Mouse (Mus musculus) liver, postnatal 0 days (tissue): Measurements from ENCODE around the gene Capg. TPM values are rescaled to one million over a fixed set of nuclear protein-coding genes. Genes with fewer than 3 reads are reported as not detected.

Experiments used
- ATAC-seq: fragments of 200-750 bp; cut with Nextera tagmentation; 2 replicates; pipeline ENCODE4 v1.8.0; 2017; ENCODE audit warnings: mild to moderate bottlenecking, moderate library complexity
- DNase-seq: peaks from one replicate; pipeline ENCODE4 v3.0.0-alpha.2; 2016
- H3K27ac ChIP-seq: fragments of 300-500 bp; sonication (generic); 2 replicates; pipeline ENCODE4 v1.5.1; 2014; ENCODE audit warnings: antibody characterized with exemption, moderate library complexity, mild to moderate bottlenecking, low read depth
- H3K27me3 ChIP-seq: fragments of 300-500 bp; sonication (generic); 2 replicates; pipeline ENCODE4 v1.6.1; 2014; ENCODE audit warnings: low read length, control low read depth, mixed read lengths; ENCODE audit not compliant: insufficient read depth
- H3K36me3 ChIP-seq: fragments of 300-500 bp; sonication (generic); replicated peaks from 2 replicates; pipeline ENCODE4 v1.6.1; 2014; ENCODE audit warnings: mild to moderate bottlenecking, control low read depth, low read length, moderate library complexity, mixed read lengths; ENCODE audit not compliant: insufficient read depth
- H3K4me1 ChIP-seq: fragments of 300-500 bp; sonication (generic); 2 replicates; pipeline ENCODE4 v1.6.1; 2014; ENCODE audit warnings: antibody characterized with exemption, mild to moderate bottlenecking, control low read depth; ENCODE audit not compliant: insufficient read depth
- H3K4me2 ChIP-seq: fragments of 300-500 bp; sonication (generic); 2 replicates; pipeline ENCODE4 v1.6.1; 2014; ENCODE audit warnings: low read depth, mild to moderate bottlenecking, low read length, moderate library complexity, mixed read lengths
- H3K4me3 ChIP-seq: fragments of 300-500 bp; sonication (generic); 2 replicates; pipeline ENCODE4 v1.5.1; 2014; ENCODE audit warnings: low read depth, low read length
- H3K9ac ChIP-seq: fragments of 300-500 bp; sonication (generic); replicated peaks from 2 replicates; pipeline ENCODE4 v1.6.1; 2014; ENCODE audit warnings: mild to moderate bottlenecking, moderate library complexity
- H3K9me3 ChIP-seq: fragments of 300-500 bp; sonication (generic); 2 replicates; pipeline ENCODE4 v1.6.1; 2016; ENCODE audit warnings: mild to moderate bottlenecking, control low read depth, low read length, mixed read lengths
- CTCF ChIP-seq: sonication (generic); IDR thresholded peaks from 2 replicates; pipeline ENCODE4 v1.5.1; 2016; ENCODE audit warnings: antibody characterized with exemption, low read depth
- EP300 ChIP-seq: IDR thresholded peaks from 2 replicates; pipeline ENCODE4 v1.6.1; 2016; ENCODE audit warnings: antibody characterized with exemption, low read depth, mild to moderate bottlenecking
- WGBS: fragments of 180-500 bp; shearing (Covaris S2); extraction: QIAGEN DNeasy Blood & Tissue Kit; methylation state at CpG from one replicate; pipeline ENCODE4 v1.1.7; 2014; ENCODE audit not compliant: insufficient replicate concordance; 5-methylcytosine and 5-hydroxymethylcytosine counted together
- polyA plus RNA-seq: library from polyadenylated mRNA; unstranded; fragments of >200 nt; fragmentation: Nextera tagmentation; extraction: Ambion mirVana; gene quantifications from 2 replicates; pipeline ENCODE4 v1.2.1, GENCODE M21; 2015

Capg gene
- polyA plus RNA-seq, 1 experiment from 2014 or later = 22.8 TPM

DNA sequence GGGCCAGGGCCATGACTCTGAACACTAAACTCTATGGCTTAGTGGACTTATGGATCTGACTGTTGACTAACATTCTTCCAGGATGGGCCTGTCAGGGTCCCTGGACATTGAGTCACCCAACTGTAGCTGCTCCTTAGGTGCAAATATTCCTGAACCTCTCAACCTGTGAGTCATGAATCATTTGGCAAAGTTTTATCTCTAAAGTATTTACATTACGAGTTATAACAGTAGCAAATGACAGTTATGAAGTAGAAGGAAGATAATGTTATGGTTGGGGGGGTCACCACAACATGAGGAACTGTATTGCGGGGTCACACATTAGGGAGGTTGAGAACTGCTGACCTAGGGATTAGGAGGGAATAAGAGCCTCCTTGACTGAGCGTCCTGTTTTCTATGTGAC is 3.7 kb downstream of the Capg start:
- TF ChIP-seq CTCF (no peak), EP300 (no peak)

DNA sequence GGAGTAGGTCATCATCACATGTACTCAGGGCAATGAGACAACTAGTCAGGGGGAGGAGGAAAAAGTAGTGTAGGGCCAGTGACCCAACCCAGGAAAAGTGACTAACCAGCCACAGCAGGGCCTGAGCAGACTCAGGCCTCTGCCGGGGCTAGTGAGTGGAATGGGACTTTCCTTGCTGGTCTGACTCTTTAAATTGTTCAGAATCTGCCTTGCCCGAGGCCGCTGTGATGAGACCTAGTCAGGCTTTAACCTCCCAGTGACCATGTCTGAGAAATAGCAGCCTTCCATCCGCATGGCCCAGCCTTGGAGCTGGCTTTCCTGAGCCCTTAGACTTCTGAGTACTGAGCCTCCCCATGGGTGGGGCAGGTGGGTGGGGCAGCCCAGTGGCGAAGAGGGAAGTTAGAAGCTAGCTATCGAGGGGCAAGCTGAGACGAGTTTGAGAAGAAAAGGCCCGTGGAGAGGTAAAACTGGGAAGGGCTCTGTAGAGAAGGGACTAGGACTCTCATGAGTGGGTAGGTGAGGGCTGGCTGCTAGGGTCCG is 4.9 kb downstream of the Capg start:
- TF ChIP-seq EP300 (no peak), CTCF (no peak)
- Histone ChIP-seq H3K36me3 (no peaks in the 10 kb centered on the region), H3K9me3 (no peaks in the 10 kb centered on the region), H3K4me3 (peak overlapping the region; percentile 32), H3K9ac (peak overlapping the region; percentile 41), H3K4me2 (peak overlapping the region; percentile 59), H3K27ac (peak overlapping the region; percentile 55), H3K4me1 (peaks cover 36% of the 10 kb centered on the region), H3K27me3 (no peaks in the 10 kb centered on the region)
- WGBS = 29% methylated on average over 9 of the region's 9 CpGs
- 0 out of 2 replicates have a peak, but pooled peaks have one; percentile 29 for ATAC-seq
- DNase-seq = peak; percentile 55

More for the DNA sequence above, 3.7 kb downstream of the Capg start:
- Histone ChIP-seq H3K4me3 (no peak overlapping the region), H3K27ac (no peak overlapping the region), H3K36me3 (no peaks in the 10 kb centered on the region), H3K4me2 (no peak overlapping the region), H3K9ac (no peak overlapping the region), H3K4me1 (peaks cover 32% of the 10 kb centered on the region), H3K9me3 (no peaks in the 10 kb centered on the region), H3K27me3 (no peaks in the 10 kb centered on the region)
- ATAC-seq = no peak
- 73% methylated on average over 3 of the region's 3 CpGs for WGBS
- DNase-seq = no peak

DNA sequence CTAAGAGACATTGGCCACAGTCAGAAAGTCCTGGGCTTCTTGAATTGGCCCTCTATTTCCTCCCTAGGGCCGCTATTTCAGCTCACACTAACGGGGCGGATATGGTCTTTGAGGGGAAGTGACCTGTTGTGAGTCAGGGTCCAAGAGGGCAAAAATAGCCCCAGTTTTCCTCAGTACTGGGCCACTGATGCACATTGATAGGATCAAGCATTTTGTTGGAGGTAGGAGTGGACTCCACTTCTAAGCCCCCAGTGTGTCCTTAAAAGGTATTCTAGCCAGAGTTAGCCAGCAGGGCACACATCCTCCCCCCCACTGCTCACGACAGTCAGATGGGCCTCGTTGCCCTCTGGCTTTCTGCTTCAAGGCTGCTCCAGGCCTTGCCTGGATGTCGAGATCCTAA is 5.8 kb downstream of the Capg start:
- 50% methylated on average over 6 of the region's 6 CpGs for WGBS
- no peaks in the 10 kb centered on the region for H3K9me3 ChIP-seq
- TF ChIP-seq EP300 (no peak), CTCF (no peak)
- H3K27ac ChIP-seq = peak overlapping the region; percentile 55; the same call in 1 of the 2 replicates
- DNase-seq (no peak), ATAC-seq (no peak)
- peak overlapping the region; percentile 59 for H3K4me2 ChIP-seq
- H3K4me3 ChIP-seq = peak overlapping the region; percentile 32
- no peaks in the 10 kb centered on the region for H3K36me3 ChIP-seq
- H3K4me1 ChIP-seq = peaks cover 33% of the 10 kb centered on the region
- peak overlapping the region; percentile 41 for H3K9ac ChIP-seq
- H3K27me3 ChIP-seq = no peaks in the 10 kb centered on the region

DNA sequence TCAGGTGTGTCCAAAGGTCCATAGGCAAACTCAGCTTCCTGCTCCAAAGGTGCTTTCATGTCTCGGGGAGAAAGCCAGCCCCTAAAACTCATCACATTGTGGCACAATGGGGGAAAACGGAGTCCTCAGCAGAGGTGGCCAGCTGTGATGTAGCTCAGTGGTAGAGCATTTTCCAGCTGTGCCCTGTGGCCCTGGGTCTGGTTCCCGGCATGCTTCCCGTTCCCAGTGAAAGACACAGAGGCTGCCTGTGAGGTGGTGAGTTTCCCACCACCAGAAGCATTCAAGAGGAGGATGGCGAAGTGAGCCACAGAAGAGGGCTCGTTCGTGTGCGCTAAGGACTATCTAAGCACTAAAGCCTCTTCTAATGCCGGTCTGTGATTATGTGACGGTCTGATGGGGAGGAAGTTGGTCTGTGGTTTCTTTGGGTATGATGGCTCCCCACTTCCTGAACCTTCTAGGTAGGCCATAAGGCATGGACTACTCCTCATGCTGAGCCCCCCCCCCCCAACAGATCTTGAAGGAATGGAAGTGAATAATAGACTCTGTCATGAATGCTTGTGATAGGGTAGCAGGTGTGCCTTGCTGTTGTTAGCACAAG is 6.4 kb downstream of the Capg start:
- H3K9me3 ChIP-seq = no peaks in the 10 kb centered on the region
- no peaks in the 10 kb centered on the region for H3K27me3 ChIP-seq
- H3K36me3 ChIP-seq = no peaks in the 10 kb centered on the region
- TF ChIP-seq CTCF = no peak
- no peak for TF ChIP-seq EP300
- WGBS = 47% methylated on average over 10 of the region's 10 CpGs
- no peak for DNase-seq
- no peak for ATAC-seq
- 0 out of 2 replicates have a peak overlapping the region, but pooled peaks have one; percentile 55 for H3K27ac ChIP-seq
- H3K4me2 ChIP-seq = peak overlapping the region; percentile 59
- peak overlapping the region; percentile 32; the same call in 1 of the 2 replicates for H3K4me3 ChIP-seq
- H3K4me1 ChIP-seq = peaks cover 33% of the 10 kb centered on the region
- no peak overlapping the region for H3K9ac ChIP-seq

DNA sequence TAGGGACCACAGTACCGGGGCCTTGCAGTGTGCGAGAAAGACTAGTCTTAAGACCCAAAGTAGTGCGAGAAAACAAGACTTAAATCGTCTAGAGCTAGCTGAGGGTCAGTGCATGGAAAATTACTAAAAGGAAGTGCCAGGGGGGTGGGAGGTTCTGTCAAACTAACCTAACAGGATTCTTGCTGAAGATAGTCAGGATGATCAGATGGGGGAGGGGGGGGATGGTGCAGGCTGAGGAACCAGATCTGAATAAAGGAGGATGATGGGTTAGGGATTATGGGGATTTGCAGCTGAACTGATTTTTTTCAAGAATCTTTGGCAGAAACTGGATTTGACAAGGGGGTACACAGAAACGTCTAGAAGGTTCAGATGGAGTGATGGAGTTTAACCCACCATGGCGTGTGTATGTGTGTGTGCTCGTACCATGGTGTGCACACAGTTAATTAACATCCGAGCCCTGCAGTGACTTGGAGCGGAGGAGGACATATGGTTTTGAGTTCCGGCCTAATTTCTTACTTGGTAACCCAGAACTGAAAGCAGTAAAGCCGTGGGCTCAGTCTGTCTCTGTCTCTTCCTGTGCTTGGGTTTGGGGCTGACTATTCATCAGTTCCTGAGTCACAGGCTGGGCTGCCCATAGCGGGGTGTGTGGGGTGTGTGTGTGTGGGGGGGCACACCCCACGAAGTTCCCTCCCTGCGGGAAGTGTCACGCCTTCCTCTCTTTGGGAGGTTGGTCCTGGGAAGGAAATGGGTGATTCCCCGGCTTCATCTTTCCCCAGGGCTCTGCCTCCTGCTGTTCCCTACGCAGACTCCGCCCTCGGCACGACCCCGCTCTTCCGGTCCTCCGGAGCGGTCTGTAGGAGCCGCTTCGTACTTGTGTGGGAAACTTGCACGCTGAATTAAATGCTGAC is 8.2 kb downstream of the Capg start:
- TF ChIP-seq CTCF (no peak), EP300 (no peak)
- Histone ChIP-seq H3K4me1 (peaks cover 33% of the 10 kb centered on the region), H3K4me3 (peak overlapping the region; percentile 50), H3K27ac (peak overlapping the region; percentile 76), H3K9me3 (no peaks in the 10 kb centered on the region), H3K4me2 (peak overlapping the region; percentile 90), H3K27me3 (no peaks in the 10 kb centered on the region), H3K36me3 (no peaks in the 10 kb centered on the region), H3K9ac (peak overlapping the region; percentile 63)
- ATAC-seq (peak; percentile 75), DNase-seq (peak; percentile 59)
- WGBS = 14% methylated on average over 27 of the region's 27 CpGs

DNA sequence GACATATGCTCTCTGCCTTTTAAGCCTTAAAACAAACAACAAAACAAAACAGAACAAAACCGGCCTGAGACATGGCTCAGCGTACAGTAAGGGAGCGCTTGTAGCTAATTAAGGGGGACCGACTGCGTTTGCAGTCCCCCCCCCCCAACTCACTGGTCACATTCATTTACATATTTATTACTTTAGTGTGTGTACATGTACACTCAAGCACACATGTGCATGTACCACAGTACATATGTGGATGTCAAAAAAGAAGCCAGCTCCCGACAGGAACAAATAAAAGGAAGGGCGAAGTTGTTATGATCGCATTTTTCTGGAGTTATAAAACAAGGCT is 8.9 kb downstream of the Capg start:
- 0 out of 2 replicates have a peak, but pooled peaks cover 2% of the 10 kb centered on the region for H3K36me3 ChIP-seq
- H3K4me2 ChIP-seq = peak overlapping the region; percentile 90
- peak overlapping the region; percentile 76 for H3K27ac ChIP-seq
- DNase-seq = no peak
- no peak; the same call in 1 of the 2 replicates for ATAC-seq
- no peaks in the 10 kb centered on the region for H3K27me3 ChIP-seq
- no peaks in the 10 kb centered on the region for H3K9me3 ChIP-seq
- peaks cover 33% of the 10 kb centered on the region for H3K4me1 ChIP-seq
- TF ChIP-seq EP300 = no peak
- no peak for TF ChIP-seq CTCF
- H3K4me3 ChIP-seq = peak overlapping the region; percentile 50
- H3K9ac ChIP-seq = peak overlapping the region; percentile 63
- 14% methylated on average over 8 of the region's 8 CpGs for WGBS
